Mouse (Mus musculus): ENCODE measurements around the gene Krtap1-5.

The Krtap1-5 gene

DNA sequence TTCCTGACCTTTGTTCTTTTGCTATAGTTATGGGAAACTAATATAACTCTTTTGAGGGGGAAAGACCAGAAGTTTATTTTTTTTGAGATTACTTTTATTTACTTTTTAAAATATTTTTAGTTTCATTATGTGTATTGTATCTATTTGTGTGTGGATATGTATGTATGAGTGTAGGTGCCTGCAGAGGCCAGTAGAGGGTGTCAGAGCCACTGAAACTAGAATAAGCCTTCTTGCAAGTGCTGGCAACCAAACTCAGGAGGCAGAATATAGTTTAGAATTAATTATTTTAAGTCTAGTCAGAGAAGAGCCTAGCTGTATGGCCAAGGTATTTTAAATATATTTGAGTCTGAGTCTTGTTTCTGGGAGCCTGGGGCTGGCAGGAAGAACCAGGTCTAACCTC lies 32.9 kb downstream of the Krtap1-5 start:
- no peak for DNase-seq (ENCODE audit: low spot score)

DNA sequence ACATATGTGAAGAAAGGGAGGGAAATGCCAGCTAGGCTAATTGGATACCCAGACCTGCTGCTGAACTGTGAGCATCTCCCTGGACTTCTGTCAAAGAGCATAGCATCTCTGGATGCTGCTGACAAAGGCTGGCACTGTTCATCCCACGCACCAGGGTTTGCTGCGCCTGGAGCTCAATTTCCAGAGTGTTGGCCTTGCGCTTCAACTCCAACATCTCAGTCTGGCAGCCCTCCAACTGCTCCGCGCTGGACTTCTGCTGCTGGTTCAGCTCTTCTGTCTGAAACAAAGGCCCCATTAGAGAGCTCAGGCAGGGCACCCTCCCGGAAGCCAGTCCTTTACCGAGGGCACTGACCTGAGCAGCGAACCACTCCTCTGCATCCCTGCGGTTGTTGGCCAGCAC lies 41.1 kb downstream of the Krtap1-5 start:
- peak; percentile 80 for DNase-seq (ENCODE audit: low spot score)

Data from testis, postnatal 10 days (tissue).